Mouse (Mus musculus) forebrain, embryonic 13.5 days (tissue): ENCODE measurements around the gene Ipo5. TPM values are rescaled to one million over a fixed set of nuclear protein-coding genes. Genes with fewer than 3 reads are reported as not detected.

Source experiments
- ATAC-seq: fragments of 200-750 bp; cut with Nextera tagmentation; 2 replicates; pipeline ENCODE4 v1.8.0; 2017
- H3K27ac ChIP-seq: fragments of 300-500 bp; sonication (generic); 2 replicates; pipeline ENCODE4 v1.5.1; 2015; ENCODE audit warnings: inconsistent platforms, mild to moderate bottlenecking, moderate library complexity
- H3K27me3 ChIP-seq: fragments of 300-500 bp; sonication (generic); 2 replicates; pipeline ENCODE4 v1.6.1; 2015; ENCODE audit warnings: mild to moderate bottlenecking, inconsistent platforms
- H3K36me3 ChIP-seq: fragments of 300-500 bp; sonication (generic); 2 replicates; pipeline ENCODE4 v1.6.1; 2015; ENCODE audit warnings: mild to moderate bottlenecking, inconsistent platforms; ENCODE audit not compliant: poor library complexity, severe bottlenecking
- H3K4me1 ChIP-seq: fragments of 300-500 bp; sonication (generic); 2 replicates; pipeline ENCODE4 v1.6.1; 2015; ENCODE audit warnings: inconsistent platforms
- H3K4me2 ChIP-seq: fragments of 300-500 bp; sonication (generic); 2 replicates; pipeline ENCODE4 v1.6.1; 2015; ENCODE audit warnings: inconsistent platforms, mild to moderate bottlenecking, moderate library complexity
- H3K4me3 ChIP-seq: fragments of 300-500 bp; sonication (generic); 2 replicates; pipeline ENCODE4 v1.5.1; 2015; ENCODE audit warnings: mild to moderate bottlenecking, inconsistent platforms
- H3K9ac ChIP-seq: fragments of 300-500 bp; sonication (generic); 2 replicates; pipeline ENCODE4 v1.6.1; 2015; ENCODE audit warnings: mild to moderate bottlenecking, inconsistent platforms
- H3K9me3 ChIP-seq: fragments of 300-500 bp; sonication (generic); replicated peaks from 2 replicates; pipeline ENCODE4 v1.6.1; 2016; ENCODE audit warnings: inconsistent platforms
- WGBS: fragments of 180-500 bp; shearing (Covaris S2); methylation state at CpG from one replicate; pipeline ENCODE4 v1.1.7; 2015; 5-methylcytosine and 5-hydroxymethylcytosine counted together
- polyA plus RNA-seq: library from polyadenylated mRNA; unstranded; fragments of >200 nt; fragmentation: Nextera tagmentation; extraction: Ambion mirVana; gene quantifications from 2 replicates; pipeline ENCODE4 v1.2.1, GENCODE M21; 2015

Ipo5 gene
- polyA plus RNA-seq, 1 experiment from 2014 or later, result 89.2 TPM

GRCm38 (mm10) chr14:120881054-120881453, 30.0 kb upstream of the Ipo5 start:
- no peaks in the 10 kb centered on the region for H3K9me3 ChIP-seq
- H3K4me1 ChIP-seq, result no peaks in the 10 kb centered on the region
- H3K36me3 ChIP-seq, result no peaks in the 10 kb centered on the region
- H3K27me3 ChIP-seq, result no peaks in the 10 kb centered on the region
- H3K4me3 ChIP-seq, result no peak overlapping the region
- no peak overlapping the region for H3K4me2 ChIP-seq
- WGBS, result 91% methylated on average over 9 of the region's 9 CpGs
- H3K27ac ChIP-seq, result no peak overlapping the region
- ATAC-seq, result no peak
- no peak overlapping the region for H3K9ac ChIP-seq

GRCm38 (mm10) chr14:120888681-120889080, 22.3 kb upstream of the Ipo5 start:
- Histone ChIP-seq H3K9ac (no peak overlapping the region), H3K9me3 (no peaks in the 10 kb centered on the region), H3K36me3 (no peaks in the 10 kb centered on the region), H3K4me2 (no peak overlapping the region), H3K4me1 (no peaks in the 10 kb centered on the region), H3K27me3 (no peaks in the 10 kb centered on the region), H3K27ac (no peak overlapping the region), H3K4me3 (no peak overlapping the region)
- no peak for ATAC-seq
- WGBS, result 92% methylated on average over 11 of the region's 11 CpGs

GRCm38 (mm10) chr14:120892369-120892768, 18.7 kb upstream of the Ipo5 start:
- no peak for ATAC-seq
- Histone ChIP-seq H3K4me3 (no peak overlapping the region), H3K9ac (no peak overlapping the region), H3K36me3 (no peaks in the 10 kb centered on the region), H3K27ac (no peak overlapping the region), H3K4me1 (no peaks in the 10 kb centered on the region), H3K4me2 (no peak overlapping the region), H3K9me3 (no peaks in the 10 kb centered on the region), H3K27me3 (no peaks in the 10 kb centered on the region)
- WGBS, result 74% methylated on average over 8 of the region's 8 CpGs

GRCm38 (mm10) chr14:120896613-120897012, 14.4 kb upstream of the Ipo5 start:
- H3K4me3 ChIP-seq, result no peak overlapping the region
- no peak overlapping the region for H3K9ac ChIP-seq
- ATAC-seq, result no peak
- H3K9me3 ChIP-seq, result no peaks in the 10 kb centered on the region
- no peaks in the 10 kb centered on the region for H3K36me3 ChIP-seq
- no peak overlapping the region for H3K27ac ChIP-seq
- H3K4me1 ChIP-seq, result no peaks in the 10 kb centered on the region
- no peaks in the 10 kb centered on the region for H3K27me3 ChIP-seq
- H3K4me2 ChIP-seq, result no peak overlapping the region
- 87% methylated on average over 11 of the region's 11 CpGs for WGBS

- no peaks in the 10 kb centered on the region for H3K36me3 ChIP-seq
- no peak overlapping the region for H3K4me2 ChIP-seq
- WGBS, result 64% methylated on average over 3 of the region's 3 CpGs
- no peak overlapping the region for H3K9ac ChIP-seq
- no peak overlapping the region for H3K4me3 ChIP-seq
- no peak for ATAC-seq
- no peak overlapping the region for H3K27ac ChIP-seq
- H3K9me3 ChIP-seq, result no peaks in the 10 kb centered on the region
- H3K4me1 ChIP-seq, result no peaks in the 10 kb centered on the region
- H3K27me3 ChIP-seq, result no peaks in the 10 kb centered on the region
Measured at GRCm38 (mm10) chr14:120898876-120899275, 12.1 kb upstream of the Ipo5 start.

GRCm38 (mm10) chr14:120909396-120909795, 1.6 kb upstream of the Ipo5 start:
- H3K27ac ChIP-seq, result no peak overlapping the region
- H3K9ac ChIP-seq, result no peak overlapping the region
- WGBS, result 38% methylated on average over 3 of the region's 3 CpGs
- H3K36me3 ChIP-seq, result no peaks in the 10 kb centered on the region
- no peak for ATAC-seq
- H3K4me2 ChIP-seq, result no peak overlapping the region
- H3K9me3 ChIP-seq, result no peaks in the 10 kb centered on the region
- H3K4me3 ChIP-seq, result no peak overlapping the region
- H3K4me1 ChIP-seq, result peaks cover 24% of the 10 kb centered on the region
- no peaks in the 10 kb centered on the region; the same call in 1 of the 2 replicates for H3K27me3 ChIP-seq

- Histone ChIP-seq H3K27ac (peak overlapping the region; percentile 72), H3K4me1 (peaks cover 30% of the 10 kb centered on the region), H3K9ac (peak overlapping the region; percentile 83), H3K27me3 (no peaks in the 10 kb centered on the region; the same call in 1 of the 2 replicates), H3K4me2 (peak overlapping the region; percentile 74), H3K9me3 (no peaks in the 10 kb centered on the region), H3K4me3 (peak overlapping the region; percentile 84), H3K36me3 (no peaks in the 10 kb centered on the region)
- WGBS, result under 1% methylated on average over 18 of the region's 18 CpGs
- peak; percentile 84 for ATAC-seq
Measured at GRCm38 (mm10) chr14:120910320-120910719, 704 bp upstream of the Ipo5 start.

- peak overlapping the region; percentile 84 for H3K4me3 ChIP-seq
- under 1% methylated on average over 49 of the region's 63 CpGs for WGBS
Measured at GRCm38 (mm10) chr14:120911388-120911901, 421 bp downstream of the Ipo5 start.

GRCm38 (mm10) chr14:120912090-120912710, 1.2 kb downstream of the Ipo5 start:
- peak overlapping the region; percentile 74 for H3K4me2 ChIP-seq

More at GRCm38 (mm10) chr14:120911388-120911901, 421 bp downstream of the Ipo5 start:
- no peaks in the 10 kb centered on the region for H3K9me3 ChIP-seq
- peaks cover 30% of the 10 kb centered on the region for H3K4me1 ChIP-seq
- peak overlapping the region; percentile 74 for H3K4me2 ChIP-seq
- H3K36me3 ChIP-seq, result no peaks in the 10 kb centered on the region
- peak overlapping the region; percentile 84 for H3K9ac ChIP-seq
- peak overlapping the region; percentile 88 for H3K27ac ChIP-seq
- ATAC-seq, result peak; percentile 28
- no peaks in the 10 kb centered on the region; the same call in 1 of the 2 replicates for H3K27me3 ChIP-seq

GRCm38 (mm10) chr14:120912916-120913315, 1.9 kb downstream of the Ipo5 start:
- WGBS, result 2% methylated on average over 7 of the region's 7 CpGs
- Histone ChIP-seq H3K4me3 (peak overlapping the region; percentile 84), H3K9me3 (no peaks in the 10 kb centered on the region), H3K4me2 (peak overlapping the region; percentile 74), H3K9ac (peak overlapping the region; percentile 84), H3K27ac (no peak overlapping the region), H3K27me3 (no peaks in the 10 kb centered on the region), H3K4me1 (peaks cover 30% of the 10 kb centered on the region), H3K36me3 (peaks cover 9% of the 10 kb centered on the region)
- ATAC-seq, result no peak

More at GRCm38 (mm10) chr14:120912090-120912710, 1.2 kb downstream of the Ipo5 start:
- peaks cover 4% of the 10 kb centered on the region; the same call in 1 of the 2 replicates for H3K36me3 ChIP-seq
- no peak overlapping the region for H3K27ac ChIP-seq
- H3K4me3 ChIP-seq, result peak overlapping the region; percentile 84
- H3K4me1 ChIP-seq, result peaks cover 30% of the 10 kb centered on the region
- H3K9me3 ChIP-seq, result no peaks in the 10 kb centered on the region
- ATAC-seq, result no peak
- WGBS, result 4% methylated on average over 11 of the region's 11 CpGs
- no peaks in the 10 kb centered on the region for H3K27me3 ChIP-seq
- peak overlapping the region; percentile 84 for H3K9ac ChIP-seq

- H3K36me3 ChIP-seq, result peaks cover 90% of the 10 kb centered on the region
- no peak overlapping the region for H3K4me2 ChIP-seq
- 93% methylated on average over 4 of the region's 4 CpGs for WGBS
Measured at GRCm38 (mm10) chr14:120921805-120922204, 10.8 kb downstream of the Ipo5 start.

GRCm38 (mm10) chr14:120924044-120924443, 13.0 kb downstream of the Ipo5 start:
- no peak for ATAC-seq
- no peak overlapping the region for H3K4me3 ChIP-seq
- 96% methylated on average over 4 of the region's 4 CpGs for WGBS
- no peaks in the 10 kb centered on the region for H3K27me3 ChIP-seq
- no peaks in the 10 kb centered on the region for H3K4me1 ChIP-seq
- H3K9me3 ChIP-seq, result no peaks in the 10 kb centered on the region
- H3K36me3 ChIP-seq, result peaks cover 93% of the 10 kb centered on the region
- H3K27ac ChIP-seq, result no peak overlapping the region
- no peak overlapping the region for H3K9ac ChIP-seq
- H3K4me2 ChIP-seq, result no peak overlapping the region

More at GRCm38 (mm10) chr14:120921805-120922204, 10.8 kb downstream of the Ipo5 start:
- no peaks in the 10 kb centered on the region for H3K27me3 ChIP-seq
- H3K4me3 ChIP-seq, result no peak overlapping the region
- no peaks in the 10 kb centered on the region for H3K9me3 ChIP-seq
- no peak overlapping the region for H3K9ac ChIP-seq
- no peaks in the 10 kb centered on the region for H3K4me1 ChIP-seq
- ATAC-seq, result no peak
- H3K27ac ChIP-seq, result no peak overlapping the region
